Comparison of ENCODE assay signal across 12 mouse cellular contexts in the genomic region with DNA sequence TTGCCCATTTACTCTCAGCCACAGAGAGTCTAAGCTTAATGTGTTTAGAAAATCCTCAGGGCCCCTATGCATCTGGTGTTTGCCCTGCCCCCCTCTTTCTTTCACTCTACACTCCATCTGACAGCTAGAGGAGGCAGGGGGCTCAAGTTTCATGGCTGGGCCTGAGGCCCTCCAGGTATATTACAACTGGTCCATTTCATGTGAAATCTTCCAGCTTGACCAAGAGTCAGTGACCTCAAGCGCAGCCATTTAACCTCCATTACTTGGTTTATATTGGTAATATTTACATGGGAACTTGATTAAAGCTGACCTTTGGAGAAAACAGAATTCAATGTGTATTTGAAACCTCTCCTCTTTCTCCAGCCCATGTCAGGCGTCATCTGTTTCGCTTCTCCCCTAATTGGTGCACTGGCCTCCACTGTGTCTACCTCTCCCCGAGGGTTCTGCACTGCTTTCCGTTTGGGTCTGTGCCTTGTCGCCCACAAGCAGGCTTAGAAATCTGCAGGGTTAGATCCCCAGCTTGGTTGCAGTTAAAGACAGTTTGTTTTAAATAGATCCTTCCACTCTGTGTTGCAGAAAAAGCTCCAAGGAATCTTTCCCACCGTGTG.
A peak's percentile ranks its signal among the peaks of the same experiment; 100 is the strongest.
DNase-seq lines count a peak whose midpoint lies in the region; ATAC-seq and TF ChIP-seq lines count a peak whose summit lies in the region.
"Had no signal": no experiment of that assay in that cellular context is flagged by ENCODE, and none has a peak within 500 bp of the region (broad histone marks: within the 10 kb centered on the region; RNA-seq: fewer than 3 reads in every experiment).

No protein-coding gene starts in this region.

- H3K4me3 ChIP-seq in hindbrain, embryonic 10.5 days: no peak overlapping the region
- no peak overlapping the region for H3K4me3 ChIP-seq in hindbrain, embryonic 13.5 days
- no peak overlapping the region for H3K4me3 ChIP-seq in midbrain, embryonic 12.5 days
- H3K4me3 ChIP-seq in midbrain, embryonic 13.5 days (replicated peaks): no peak overlapping the region
- H3K4me3 ChIP-seq in intestine, embryonic 16.5 days (ENCODE audit: low read length): no peak overlapping the region
- no peak overlapping the region for H3K4me3 ChIP-seq in stomach, embryonic 16.5 days (replicated peaks; ENCODE audit: low read length)
- no peak overlapping the region for H3K4me3 ChIP-seq in liver, postnatal 0 days (ENCODE audit: low read depth, low read length)

- H3K4me1 ChIP-seq in hindbrain, embryonic 10.5 days (replicated peaks): peaks cover 83% of the 10 kb centered on the region
- H3K4me1 ChIP-seq in hindbrain, embryonic 13.5 days (replicated peaks): peaks cover 51% of the 10 kb centered on the region
- H3K4me1 ChIP-seq in midbrain, embryonic 12.5 days: peaks cover 48% of the 10 kb centered on the region
- H3K4me1 ChIP-seq in midbrain, embryonic 13.5 days (replicated peaks): peaks cover 55% of the 10 kb centered on the region
- H3K4me1 ChIP-seq in intestine, embryonic 16.5 days (ENCODE audit: control insufficient read depth, insufficient read depth, low read length): peaks cover 38% of the 10 kb centered on the region
- H3K4me1 ChIP-seq in stomach, embryonic 16.5 days (ENCODE audit: control insufficient read depth, insufficient read depth, low read length): peaks cover 57% of the 10 kb centered on the region
- H3K4me1 ChIP-seq in liver, postnatal 0 days (ENCODE audit: insufficient read depth): no peaks in the 10 kb centered on the region

- no peaks in the 10 kb centered on the region for H3K36me3 ChIP-seq in hindbrain, embryonic 10.5 days
- H3K36me3 ChIP-seq in hindbrain, embryonic 13.5 days: no peaks in the 10 kb centered on the region
- no peaks in the 10 kb centered on the region for H3K36me3 ChIP-seq in midbrain, embryonic 12.5 days
- H3K36me3 ChIP-seq in midbrain, embryonic 13.5 days: no peaks in the 10 kb centered on the region
- H3K36me3 ChIP-seq in intestine, embryonic 16.5 days (ENCODE audit: control insufficient read depth, insufficient read depth, low read length): no peaks in the 10 kb centered on the region
- no peaks in the 10 kb centered on the region for H3K36me3 ChIP-seq in stomach, embryonic 16.5 days (ENCODE audit: control insufficient read depth, insufficient read depth, low read length)
- H3K36me3 ChIP-seq in liver, postnatal 0 days (replicated peaks; ENCODE audit: insufficient read depth, low read length): no peaks in the 10 kb centered on the region

- H3K27ac ChIP-seq in hindbrain, embryonic 10.5 days: peak overlapping the region; percentile 70
- no peak overlapping the region for H3K27ac ChIP-seq in hindbrain, embryonic 13.5 days
- peak overlapping the region; percentile 63 for H3K27ac ChIP-seq in midbrain, embryonic 12.5 days (replicated peaks)
- no peak overlapping the region for H3K27ac ChIP-seq in midbrain, embryonic 13.5 days
- peak overlapping the region; percentile 84 for H3K27ac ChIP-seq in intestine, embryonic 16.5 days (ENCODE audit: low read length)
- peak overlapping the region; percentile 91 for H3K27ac ChIP-seq in stomach, embryonic 16.5 days (ENCODE audit: low read length)
- H3K27ac ChIP-seq in liver, postnatal 0 days (ENCODE audit: low read depth): no peak overlapping the region

- WGBS in hindbrain, embryonic 10.5 days: 55% methylated on average over 7 of the region's 7 CpGs
- WGBS in hindbrain, embryonic 13.5 days: 49% methylated on average over 7 of the region's 7 CpGs
- WGBS in midbrain, embryonic 12.5 days: 48% methylated on average over 7 of the region's 7 CpGs
- 53% methylated on average over 7 of the region's 7 CpGs for WGBS in midbrain, embryonic 13.5 days
- 44% methylated on average over 7 of the region's 7 CpGs for WGBS in intestine, embryonic 16.5 days
- WGBS in stomach, embryonic 16.5 days: 32% methylated on average over 7 of the region's 7 CpGs
- 72% methylated on average over 7 of the region's 7 CpGs for WGBS in liver, postnatal 0 days (ENCODE audit: insufficient replicate concordance)

- no peak for TF ChIP-seq EP300 in liver, postnatal 0 days (IDR thresholded peaks at IDR 0.05; ENCODE audit: low read depth)

- H3K4me2 ChIP-seq in hindbrain, embryonic 13.5 days: no peak overlapping the region
- no peak overlapping the region for H3K4me2 ChIP-seq in midbrain, embryonic 12.5 days (replicated peaks)
- no peak overlapping the region for H3K4me2 ChIP-seq in midbrain, embryonic 13.5 days (replicated peaks)
- no peak overlapping the region for H3K4me2 ChIP-seq in intestine, embryonic 16.5 days (ENCODE audit: low read depth, low read length)
- H3K4me2 ChIP-seq in stomach, embryonic 16.5 days (ENCODE audit: low read depth, low read length): no peak overlapping the region
- H3K4me2 ChIP-seq in liver, postnatal 0 days (ENCODE audit: low read depth, low read length): no peak overlapping the region

- no peak overlapping the region for H3K9ac ChIP-seq in hindbrain, embryonic 13.5 days
- H3K9ac ChIP-seq in midbrain, embryonic 12.5 days (replicated peaks): no peak overlapping the region
- H3K9ac ChIP-seq in midbrain, embryonic 13.5 days (replicated peaks): no peak overlapping the region
- H3K9ac ChIP-seq in intestine, embryonic 16.5 days (ENCODE audit: low read depth, low read length): no peak overlapping the region
- 0 out of 2 replicates have a peak overlapping the region, but pooled peaks have one; percentile 19 for H3K9ac ChIP-seq in stomach, embryonic 16.5 days (ENCODE audit: low read length)
- no peak overlapping the region for H3K9ac ChIP-seq in liver, postnatal 0 days (replicated peaks)

- H3K9me3 ChIP-seq in hindbrain, embryonic 10.5 days: no peaks in the 10 kb centered on the region
- no peaks in the 10 kb centered on the region for H3K9me3 ChIP-seq in hindbrain, embryonic 13.5 days
- no peaks in the 10 kb centered on the region for H3K9me3 ChIP-seq in midbrain, embryonic 12.5 days
- H3K9me3 ChIP-seq in midbrain, embryonic 13.5 days: no peaks in the 10 kb centered on the region
- H3K9me3 ChIP-seq in intestine, embryonic 16.5 days (ENCODE audit: control insufficient read depth, low read length): no peaks in the 10 kb centered on the region
- no peaks in the 10 kb centered on the region for H3K9me3 ChIP-seq in stomach, embryonic 16.5 days (replicated peaks; ENCODE audit: control insufficient read depth, low read length)
- H3K9me3 ChIP-seq in liver, postnatal 0 days (ENCODE audit: low read length): no peaks in the 10 kb centered on the region

- DNase-seq in hindbrain, embryonic 10.5 days (ENCODE audit: low spot score): peak; percentile 59
- DNase-seq in thymus, postnatal 0 days (ENCODE audit: low spot score): no peak
- DNase-seq in liver, postnatal 0 days: no peak
- DNase-seq: adrenal gland, adult 8-10 months; kidney, adult 9 months; lung, adult 18-20 months had no signal

- no peak for TF ChIP-seq CTCF in liver, postnatal 0 days (IDR thresholded peaks at IDR 0.05; ENCODE audit: low read depth)

- no peaks in the 10 kb centered on the region for H3K27me3 ChIP-seq in hindbrain, embryonic 10.5 days (ENCODE audit: insufficient read depth, poor library complexity, severe bottlenecking)
- H3K27me3 ChIP-seq in hindbrain, embryonic 13.5 days: no peaks in the 10 kb centered on the region
- H3K27me3 ChIP-seq in midbrain, embryonic 12.5 days: no peaks in the 10 kb centered on the region; the same call in 1 of the 2 replicates
- H3K27me3 ChIP-seq in midbrain, embryonic 13.5 days: no peaks in the 10 kb centered on the region
- H3K27me3 ChIP-seq in intestine, embryonic 16.5 days (replicated peaks; ENCODE audit: control insufficient read depth, insufficient read depth, low read length): no peaks in the 10 kb centered on the region
- no peaks in the 10 kb centered on the region for H3K27me3 ChIP-seq in stomach, embryonic 16.5 days (ENCODE audit: control insufficient read depth, insufficient read depth, low read length)
- H3K27me3 ChIP-seq in liver, postnatal 0 days (ENCODE audit: insufficient read depth, low read length): no peaks in the 10 kb centered on the region
- H3K27me3 ChIP-seq: Patski had no signal

- ATAC-seq in hindbrain, embryonic 13.5 days (ENCODE audit: low FRiP score): no peak
- ATAC-seq in midbrain, embryonic 12.5 days (ENCODE audit: low FRiP score, low read depth): no peak
- no peak for ATAC-seq in midbrain, embryonic 13.5 days
- ATAC-seq in intestine, embryonic 16.5 days: no peak
- ATAC-seq in stomach, embryonic 16.5 days (ENCODE audit: insufficient read depth, low FRiP score): peak; percentile 56; the same call in 1 of the 2 replicates
- ATAC-seq in liver, postnatal 0 days: no peak
- ATAC-seq: Patski had no signal

Comparison
In these comparisons a context has a peak if more than half of its experiments do, and no peak if none do; other contexts are left out.
1. H3K27ac ChIP-seq: peak in hindbrain, embryonic 10.5 days (single experiment), midbrain, embryonic 12.5 days (single experiment), intestine, embryonic 16.5 days (single experiment) and stomach, embryonic 16.5 days (single experiment); none in hindbrain, embryonic 13.5 days (single experiment), midbrain, embryonic 13.5 days (single experiment) and liver, postnatal 0 days (single experiment).